Mouse (Mus musculus): ENCODE measurements around the gene Opcml.

DNA sequence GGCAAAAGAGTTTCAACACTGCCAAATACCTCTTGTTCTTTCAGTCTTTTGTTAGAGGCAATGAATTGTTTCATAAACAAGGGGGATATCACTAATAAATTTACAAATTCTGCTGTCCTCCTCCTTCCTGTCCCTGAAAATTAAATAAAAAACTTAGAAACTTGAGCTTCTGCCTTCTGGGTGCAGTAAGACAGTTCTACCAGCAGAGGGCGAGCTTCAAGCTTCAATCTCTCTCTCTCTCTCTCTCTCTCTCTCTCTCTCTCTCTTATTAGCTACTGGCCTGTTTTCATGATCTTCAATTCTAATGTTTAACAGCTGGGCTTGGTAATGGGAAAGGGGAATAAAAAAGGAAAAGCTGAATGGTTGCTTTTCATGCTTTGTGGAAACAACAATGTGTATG is 615.2 kb downstream of the Opcml start:
- TF ChIP-seq EP300 (IDR thresholded peaks at IDR 0.05; ENCODE audit: low read depth): no peak
- TF ChIP-seq CTCF (IDR thresholded peaks at IDR 0.05; ENCODE audit: low read depth): peak; percentile 76
